Mouse (Mus musculus): ENCODE measurements around the gene Cdh15. TPM values are rescaled to one million over a fixed set of nuclear protein-coding genes. Genes with fewer than 3 reads are reported as not detected.

Cdh15 gene
- polyA plus RNA-seq, 1 experiment from 2014 or later: 1.5 TPM

- 0 out of 2 replicates have a peak, but pooled peaks cover 12% of the 10 kb centered on the region for H3K36me3 ChIP-seq (replicated peaks; ENCODE audit: control insufficient read depth, insufficient read depth)
- H3K27me3 ChIP-seq (ENCODE audit: control insufficient read depth, insufficient read depth, low read length): no peaks in the 10 kb centered on the region
- ATAC-seq (ENCODE audit: low FRiP score) (no peak), DNase-seq (ENCODE audit: low spot score) (no peak)
- no peak overlapping the region for H3K9ac ChIP-seq
- H3K4me1 ChIP-seq (replicated peaks; ENCODE audit: control insufficient read depth, insufficient read depth, low read length): peaks cover 44% of the 10 kb centered on the region
- H3K9me3 ChIP-seq (ENCODE audit: control insufficient read depth, low read length): no peaks in the 10 kb centered on the region
- H3K27ac ChIP-seq: no peak overlapping the region
- H3K4me2 ChIP-seq (replicated peaks): no peak overlapping the region
- H3K4me3 ChIP-seq (replicated peaks; ENCODE audit: low read length): no peak overlapping the region
- WGBS: 9% methylated on average over 7 of the region's 7 CpGs
Observed at GRCm38 (mm10) chr8:122814608-122815007, 33.2 kb upstream of the Cdh15 start.

GRCm38 (mm10) chr8:122816965-122817364, 30.8 kb upstream of the Cdh15 start:
- 94% methylated on average over 6 of the region's 6 CpGs for WGBS

GRCm38 (mm10) chr8:122817724-122818496, 29.9 kb upstream of the Cdh15 start:
- ATAC-seq (ENCODE audit: low FRiP score): no peak
- H3K4me1 ChIP-seq (replicated peaks; ENCODE audit: control insufficient read depth, insufficient read depth, low read length): peaks cover 19% of the 10 kb centered on the region
- WGBS: 41% methylated on average over 13 of the region's 13 CpGs
- H3K27ac ChIP-seq: no peak overlapping the region; the same call in 1 of the 2 replicates
- no peak for DNase-seq (ENCODE audit: low spot score)
- no peaks in the 10 kb centered on the region for H3K27me3 ChIP-seq (ENCODE audit: control insufficient read depth, insufficient read depth, low read length)
- no peak overlapping the region for H3K4me3 ChIP-seq (replicated peaks; ENCODE audit: low read length)
- H3K9ac ChIP-seq: no peak overlapping the region
- 0 out of 2 replicates have a peak, but pooled peaks cover 12% of the 10 kb centered on the region for H3K36me3 ChIP-seq (replicated peaks; ENCODE audit: control insufficient read depth, insufficient read depth)
- no peaks in the 10 kb centered on the region for H3K9me3 ChIP-seq (ENCODE audit: control insufficient read depth, low read length)
- no peak overlapping the region for H3K4me2 ChIP-seq (replicated peaks)

More at GRCm38 (mm10) chr8:122816965-122817364, 30.8 kb upstream of the Cdh15 start:
- Histone ChIP-seq H3K4me2 (replicated peaks) (no peak overlapping the region), H3K9me3 (ENCODE audit: control insufficient read depth, low read length) (no peaks in the 10 kb centered on the region), H3K27ac (no peak overlapping the region), H3K4me3 (replicated peaks; ENCODE audit: low read length) (no peak overlapping the region), H3K27me3 (ENCODE audit: control insufficient read depth, insufficient read depth, low read length) (no peaks in the 10 kb centered on the region), H3K4me1 (replicated peaks; ENCODE audit: control insufficient read depth, insufficient read depth, low read length) (peaks cover 28% of the 10 kb centered on the region), H3K9ac (no peak overlapping the region), H3K36me3 (replicated peaks; ENCODE audit: control insufficient read depth, insufficient read depth) (0 out of 2 replicates have a peak, but pooled peaks cover 12% of the 10 kb centered on the region)
- no peak for DNase-seq (ENCODE audit: low spot score)
- ATAC-seq (ENCODE audit: low FRiP score): no peak

GRCm38 (mm10) chr8:122819776-122820175, 28.0 kb upstream of the Cdh15 start:
- Histone ChIP-seq H3K4me2 (replicated peaks) (no peak overlapping the region), H3K9me3 (ENCODE audit: control insufficient read depth, low read length) (no peaks in the 10 kb centered on the region), H3K27ac (peak overlapping the region; percentile 51), H3K27me3 (ENCODE audit: control insufficient read depth, insufficient read depth, low read length) (no peaks in the 10 kb centered on the region), H3K4me1 (replicated peaks; ENCODE audit: control insufficient read depth, insufficient read depth, low read length) (peaks cover 13% of the 10 kb centered on the region), H3K36me3 (replicated peaks; ENCODE audit: control insufficient read depth, insufficient read depth) (0 out of 2 replicates have a peak, but pooled peaks cover 4% of the 10 kb centered on the region), H3K4me3 (replicated peaks; ENCODE audit: low read length) (no peak overlapping the region), H3K9ac (no peak overlapping the region)
- no peak for ATAC-seq (ENCODE audit: low FRiP score)
- 49% methylated on average over 11 of the region's 11 CpGs for WGBS
- DNase-seq (ENCODE audit: low spot score): no peak

- H3K9ac ChIP-seq: no peak overlapping the region
- H3K4me2 ChIP-seq (replicated peaks): no peak overlapping the region
- 0 out of 2 replicates have a peak, but pooled peaks cover 7% of the 10 kb centered on the region for H3K4me1 ChIP-seq (replicated peaks; ENCODE audit: control insufficient read depth, insufficient read depth, low read length)
- WGBS: 36% methylated on average over 5 of the region's 5 CpGs
- no peak overlapping the region for H3K27ac ChIP-seq
- no peaks in the 10 kb centered on the region for H3K9me3 ChIP-seq (ENCODE audit: control insufficient read depth, low read length)
- H3K27me3 ChIP-seq (ENCODE audit: control insufficient read depth, insufficient read depth, low read length): no peaks in the 10 kb centered on the region
- no peak for DNase-seq (ENCODE audit: low spot score)
- H3K4me3 ChIP-seq (replicated peaks; ENCODE audit: low read length): no peak overlapping the region
- ATAC-seq (ENCODE audit: low FRiP score): no peak
- H3K36me3 ChIP-seq (replicated peaks; ENCODE audit: control insufficient read depth, insufficient read depth): no peaks in the 10 kb centered on the region
Observed at GRCm38 (mm10) chr8:122824571-122824970, 23.2 kb upstream of the Cdh15 start.

GRCm38 (mm10) chr8:122824986-122825385, 22.8 kb upstream of the Cdh15 start:
- WGBS: 72% methylated on average over 9 of the region's 9 CpGs
- ATAC-seq (ENCODE audit: low FRiP score) (no peak), DNase-seq (ENCODE audit: low spot score) (no peak)
- no peak overlapping the region for H3K4me3 ChIP-seq (replicated peaks; ENCODE audit: low read length)
- H3K4me2 ChIP-seq (replicated peaks): no peak overlapping the region
- no peak overlapping the region for H3K27ac ChIP-seq
- no peaks in the 10 kb centered on the region for H3K9me3 ChIP-seq (ENCODE audit: control insufficient read depth, low read length)
- no peaks in the 10 kb centered on the region for H3K27me3 ChIP-seq (ENCODE audit: control insufficient read depth, insufficient read depth, low read length)
- H3K4me1 ChIP-seq (replicated peaks; ENCODE audit: control insufficient read depth, insufficient read depth, low read length): 0 out of 2 replicates have a peak, but pooled peaks cover 7% of the 10 kb centered on the region
- H3K9ac ChIP-seq: no peak overlapping the region
- no peaks in the 10 kb centered on the region for H3K36me3 ChIP-seq (replicated peaks; ENCODE audit: control insufficient read depth, insufficient read depth)

GRCm38 (mm10) chr8:122825408-122825807, 22.4 kb upstream of the Cdh15 start:
- WGBS: 77% methylated on average over 8 of the region's 8 CpGs
- Histone ChIP-seq H3K27me3 (ENCODE audit: control insufficient read depth, insufficient read depth, low read length) (no peaks in the 10 kb centered on the region), H3K27ac (no peak overlapping the region), H3K9ac (no peak overlapping the region), H3K4me2 (replicated peaks) (no peak overlapping the region), H3K4me3 (replicated peaks; ENCODE audit: low read length) (no peak overlapping the region), H3K9me3 (ENCODE audit: control insufficient read depth, low read length) (no peaks in the 10 kb centered on the region), H3K4me1 (replicated peaks; ENCODE audit: control insufficient read depth, insufficient read depth, low read length) (0 out of 2 replicates have a peak, but pooled peaks cover 10% of the 10 kb centered on the region), H3K36me3 (replicated peaks; ENCODE audit: control insufficient read depth, insufficient read depth) (no peaks in the 10 kb centered on the region)
- no peak for DNase-seq (ENCODE audit: low spot score)
- ATAC-seq (ENCODE audit: low FRiP score): no peak

GRCm38 (mm10) chr8:122829396-122829795, 18.4 kb upstream of the Cdh15 start:
- Histone ChIP-seq H3K27me3 (ENCODE audit: control insufficient read depth, insufficient read depth, low read length) (no peaks in the 10 kb centered on the region), H3K36me3 (replicated peaks; ENCODE audit: control insufficient read depth, insufficient read depth) (no peaks in the 10 kb centered on the region), H3K27ac (no peak overlapping the region), H3K4me1 (replicated peaks; ENCODE audit: control insufficient read depth, insufficient read depth, low read length) (0 out of 2 replicates have a peak, but pooled peaks cover 10% of the 10 kb centered on the region), H3K4me3 (replicated peaks; ENCODE audit: low read length) (no peak overlapping the region), H3K9ac (no peak overlapping the region), H3K9me3 (ENCODE audit: control insufficient read depth, low read length) (no peaks in the 10 kb centered on the region), H3K4me2 (replicated peaks) (no peak overlapping the region)
- DNase-seq (ENCODE audit: low spot score) (no peak), ATAC-seq (ENCODE audit: low FRiP score) (no peak)
- WGBS: 81% methylated on average over 3 of the region's 3 CpGs

- Histone ChIP-seq H3K4me2 (replicated peaks) (no peak overlapping the region), H3K27me3 (ENCODE audit: control insufficient read depth, insufficient read depth, low read length) (no peaks in the 10 kb centered on the region), H3K4me1 (replicated peaks; ENCODE audit: control insufficient read depth, insufficient read depth, low read length) (0 out of 2 replicates have a peak, but pooled peaks cover 10% of the 10 kb centered on the region), H3K9me3 (ENCODE audit: control insufficient read depth, low read length) (no peaks in the 10 kb centered on the region), H3K9ac (no peak overlapping the region), H3K4me3 (replicated peaks; ENCODE audit: low read length) (no peak overlapping the region), H3K36me3 (replicated peaks; ENCODE audit: control insufficient read depth, insufficient read depth) (no peaks in the 10 kb centered on the region), H3K27ac (no peak overlapping the region)
- ATAC-seq (ENCODE audit: low FRiP score): peak; percentile 85
- DNase-seq (ENCODE audit: low spot score): peak; percentile 98
- 44% methylated on average over 8 of the region's 8 CpGs for WGBS
Observed at GRCm38 (mm10) chr8:122830349-122831061, 17.3 kb upstream of the Cdh15 start.
